Mouse (Mus musculus): ENCODE results near the gene Sipa1l2. TPM values are rescaled to one million over a fixed set of nuclear protein-coding genes. Genes with fewer than 3 reads are reported as not detected.

The Sipa1l2 gene
- total RNA-seq, 2 experiments from 2014 or later, result 34.3 to 48.1 TPM

DNA sequence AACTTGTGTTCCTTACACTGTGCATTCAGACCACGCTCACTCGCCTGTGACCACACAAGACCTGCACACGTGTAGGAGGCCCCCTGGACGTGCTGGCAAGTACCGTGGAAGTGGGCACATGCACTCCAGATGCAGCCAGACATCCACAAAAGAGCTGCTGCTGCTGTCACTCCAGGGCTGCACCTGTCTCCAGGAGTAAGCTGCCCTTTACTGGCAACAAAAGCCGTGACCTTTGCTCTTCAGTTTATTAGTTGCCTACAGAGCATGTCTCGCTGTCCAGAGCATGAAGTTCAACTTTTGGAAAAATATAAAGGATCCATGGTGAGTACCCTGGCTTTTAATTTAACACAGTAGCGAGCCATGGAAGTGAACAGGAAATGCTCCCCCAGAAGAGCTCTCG, 98.2 kb downstream of the Sipa1l2 start:
- DNase-seq (ENCODE audit: low spot score in 2 of 2), result no peak

DNA sequence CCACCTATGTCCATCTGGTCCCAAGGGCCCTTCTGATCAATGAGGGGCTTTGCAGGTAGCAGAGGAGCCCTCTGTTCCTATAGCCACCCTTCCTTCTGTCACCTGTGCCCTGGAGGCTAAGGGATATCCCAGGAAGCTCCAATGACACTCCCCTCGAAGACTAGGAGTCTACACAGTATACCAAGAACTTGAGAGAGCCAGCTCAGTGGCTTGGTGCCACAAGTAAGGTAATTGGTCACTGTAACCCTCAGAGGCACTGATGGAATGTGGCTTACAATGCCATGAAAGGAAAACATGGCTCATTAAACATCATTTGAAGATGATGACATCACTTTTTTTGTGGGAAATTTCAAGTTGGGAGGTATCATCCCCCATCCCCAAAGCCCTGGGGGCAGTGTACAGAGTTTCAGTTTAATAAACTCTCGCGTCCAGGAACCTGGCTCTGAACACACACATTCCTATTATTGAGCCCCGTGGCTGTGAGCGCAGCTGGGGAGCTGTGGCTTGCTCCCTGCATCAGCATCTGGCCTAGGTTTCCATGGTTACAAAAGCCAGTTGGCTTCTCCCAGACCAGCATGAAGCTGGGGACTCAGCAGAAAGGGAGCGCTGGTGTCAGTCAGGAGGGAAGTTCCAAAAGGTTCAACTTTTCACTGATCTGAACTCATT, 104.3 kb downstream of the Sipa1l2 start:
- no peak for DNase-seq (ENCODE audit: low spot score in 2 of 2)

DNA sequence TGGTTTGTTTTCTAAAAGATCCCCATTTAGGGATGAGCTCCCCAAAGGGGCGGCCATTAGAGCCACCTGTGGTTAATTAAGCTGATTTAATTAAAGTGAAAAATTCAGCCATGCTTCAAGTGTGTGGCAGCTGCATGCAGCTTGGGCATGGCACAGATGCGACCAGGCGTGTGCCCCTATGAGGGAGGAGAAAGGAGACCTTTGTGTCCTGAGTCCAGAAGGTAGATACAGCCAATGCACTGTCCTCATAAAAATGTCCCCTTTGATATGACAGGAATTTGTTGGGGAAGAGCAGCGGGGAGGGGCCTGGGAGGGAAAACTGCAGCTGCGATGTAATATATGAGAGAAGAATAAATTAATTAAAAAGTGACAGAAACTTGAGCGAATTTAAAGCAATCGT, 106.7 kb downstream of the Sipa1l2 start:
- DNase-seq (ENCODE audit: low spot score in 2 of 2), result no peak

DNA sequence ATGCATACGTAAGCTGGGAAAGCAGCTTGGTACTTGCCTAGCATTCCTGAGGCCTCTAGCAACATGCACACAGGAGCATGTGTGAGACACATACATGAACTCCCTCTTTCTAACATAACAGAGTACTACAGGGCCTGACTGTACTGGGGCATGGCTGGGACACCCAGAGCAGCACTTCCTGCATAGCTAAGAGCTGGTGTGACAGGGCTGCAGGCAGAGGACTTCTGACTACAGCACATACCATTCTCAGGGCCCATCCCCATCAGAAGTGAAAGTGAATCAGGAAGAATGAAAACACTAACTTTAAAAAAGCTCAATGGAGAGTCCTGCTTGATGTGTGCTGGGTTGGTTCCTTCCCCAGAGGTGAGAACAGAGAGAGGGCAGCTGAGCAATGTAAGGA, 108.1 kb downstream of the Sipa1l2 start:
- no peak for DNase-seq (ENCODE audit: low spot score in 2 of 2)

DNA sequence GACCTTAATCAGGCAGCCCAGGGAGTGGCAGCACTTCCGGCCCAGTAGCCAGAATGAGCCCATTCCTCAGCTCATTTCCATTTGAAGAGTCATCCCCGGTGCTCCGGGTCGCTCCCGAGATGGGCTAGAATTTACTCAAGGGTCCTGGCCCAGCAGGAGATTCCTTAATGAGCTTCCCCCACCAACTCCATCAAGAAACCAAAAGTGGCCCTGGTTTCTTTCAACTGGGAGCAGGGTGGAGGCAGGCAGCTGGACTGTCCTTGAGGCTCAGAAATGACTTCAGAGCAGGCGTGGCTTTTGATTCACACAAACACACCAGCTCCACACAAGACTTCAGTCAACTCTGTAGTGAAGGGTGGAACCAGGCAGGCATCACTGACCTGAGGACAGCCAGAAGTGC, 109.0 kb downstream of the Sipa1l2 start:
- DNase-seq (ENCODE audit: low spot score in 2 of 2), result peak in 1 of 2 experiments; percentile 43

DNA sequence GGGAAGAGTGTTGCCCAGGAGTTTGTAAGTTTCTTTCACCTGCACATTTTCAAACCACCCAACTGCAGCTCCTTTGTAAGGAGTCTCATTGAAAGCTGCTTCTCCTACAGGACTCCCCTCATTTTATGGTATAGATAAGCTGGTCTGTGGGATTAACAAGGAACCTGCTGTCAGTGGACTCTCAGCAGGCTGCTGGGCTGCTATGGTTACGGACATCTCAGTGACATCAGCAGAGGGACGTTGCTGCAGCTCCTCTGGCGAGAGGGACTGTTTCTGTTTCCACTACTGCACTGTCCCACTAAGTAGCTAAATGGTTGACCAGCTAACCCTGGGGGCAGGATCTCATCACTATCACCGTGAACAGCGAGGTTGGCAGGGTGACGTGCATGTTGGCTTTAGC, 120.6 kb downstream of the Sipa1l2 start:
- no peak for DNase-seq (ENCODE audit: low spot score in 2 of 2)

DNA sequence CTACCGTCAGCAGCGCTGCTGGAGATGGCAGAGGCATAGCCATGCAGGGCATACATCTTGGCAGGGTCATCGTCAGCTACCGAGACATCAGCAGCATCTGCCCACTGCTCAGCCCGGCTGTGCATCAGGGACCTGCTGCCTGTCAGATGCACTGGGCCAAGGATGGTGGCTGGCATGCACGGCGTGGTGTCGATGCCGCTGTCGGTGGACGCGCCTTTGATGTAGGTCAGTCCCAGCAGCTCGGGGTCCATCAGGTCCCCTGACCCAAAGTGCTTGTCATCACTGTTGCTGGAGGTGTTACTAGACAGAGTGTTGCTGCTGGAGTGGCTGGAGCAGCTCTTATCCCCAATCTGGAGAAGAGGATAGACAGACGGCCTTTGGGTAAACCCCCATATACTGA, 122.1 kb downstream of the Sipa1l2 start:
- DNase-seq (ENCODE audit: low spot score in 2 of 2), result no peak

DNA sequence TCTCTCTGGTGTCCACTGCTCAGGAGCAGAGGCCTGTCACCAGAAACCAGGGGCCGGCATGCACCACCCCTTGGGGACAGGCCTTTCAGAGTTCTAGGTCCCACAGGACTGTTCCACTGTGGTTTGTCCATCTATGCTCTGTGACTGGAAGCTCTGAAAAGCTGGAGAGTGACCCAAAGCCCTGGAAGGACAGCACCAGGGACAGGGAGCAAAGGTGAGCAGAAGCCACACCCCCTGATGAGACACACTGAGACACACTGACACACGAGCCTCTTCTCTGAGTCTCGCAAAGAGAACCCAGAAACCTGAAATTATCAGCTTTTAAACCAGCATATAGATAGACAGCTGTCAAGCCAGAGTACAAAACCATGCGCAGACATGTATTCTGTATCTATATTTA, 123.4 kb downstream of the Sipa1l2 start:
- no peak for DNase-seq (ENCODE audit: low spot score in 2 of 2)

DNA sequence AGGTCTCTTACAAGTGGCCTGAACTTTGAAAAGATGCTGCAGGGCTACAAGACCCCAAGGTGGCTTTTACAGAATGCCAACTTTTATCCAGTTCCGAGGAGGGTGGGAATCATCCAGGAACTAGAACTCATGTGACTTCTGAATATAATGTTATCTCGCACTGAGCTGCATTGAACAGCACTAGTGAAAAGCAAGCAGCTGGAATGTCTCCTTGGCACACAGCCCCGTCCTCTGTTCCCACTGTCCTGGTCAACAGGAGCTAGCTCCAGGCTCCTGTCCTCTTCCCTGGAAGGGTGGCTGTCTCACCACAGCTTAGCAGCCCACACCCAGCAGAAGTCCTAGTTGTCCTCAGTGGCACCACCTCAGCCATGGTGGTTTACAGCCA, 124.4 kb downstream of the Sipa1l2 start:
- no peak for DNase-seq (ENCODE audit: low spot score in 2 of 2)

DNA sequence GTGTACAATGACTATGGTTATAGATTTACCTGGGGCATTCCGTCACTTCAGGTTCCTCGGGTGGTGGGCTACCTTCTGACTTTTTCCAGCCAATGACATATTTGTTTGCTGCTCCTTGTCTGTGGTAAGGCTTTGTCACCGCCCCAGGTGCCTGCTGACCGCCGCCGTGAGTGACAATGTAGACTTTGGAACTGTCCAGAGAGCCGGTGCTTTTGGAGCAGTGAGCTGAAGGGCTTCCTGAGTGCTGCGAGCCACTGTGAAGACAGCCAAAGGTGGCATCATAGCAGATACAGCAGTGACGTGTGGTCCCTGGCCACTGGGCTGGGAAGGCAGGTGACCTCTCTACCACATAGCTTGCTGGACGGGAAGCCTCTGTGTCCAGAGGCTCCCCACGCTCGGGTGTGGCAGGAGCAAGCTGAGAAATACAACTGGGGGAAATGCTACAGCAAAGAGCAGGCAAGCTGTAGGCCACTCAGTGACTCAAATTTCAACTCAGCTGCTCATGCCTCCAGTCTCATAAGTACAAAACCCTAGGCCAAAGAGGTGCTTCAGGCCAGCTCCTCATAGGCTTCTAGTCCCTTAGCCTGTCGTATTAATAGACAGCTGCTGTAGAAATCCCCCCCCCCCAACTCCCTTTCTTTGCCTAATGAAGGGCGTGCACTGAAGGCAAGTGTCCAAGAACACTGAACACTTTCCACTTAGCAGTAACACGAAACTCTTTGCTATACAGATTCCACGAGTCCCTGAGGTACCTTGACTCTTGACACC, 125.0 kb downstream of the Sipa1l2 start:
- DNase-seq (ENCODE audit: low spot score in 2 of 2), result no peak

DNA sequence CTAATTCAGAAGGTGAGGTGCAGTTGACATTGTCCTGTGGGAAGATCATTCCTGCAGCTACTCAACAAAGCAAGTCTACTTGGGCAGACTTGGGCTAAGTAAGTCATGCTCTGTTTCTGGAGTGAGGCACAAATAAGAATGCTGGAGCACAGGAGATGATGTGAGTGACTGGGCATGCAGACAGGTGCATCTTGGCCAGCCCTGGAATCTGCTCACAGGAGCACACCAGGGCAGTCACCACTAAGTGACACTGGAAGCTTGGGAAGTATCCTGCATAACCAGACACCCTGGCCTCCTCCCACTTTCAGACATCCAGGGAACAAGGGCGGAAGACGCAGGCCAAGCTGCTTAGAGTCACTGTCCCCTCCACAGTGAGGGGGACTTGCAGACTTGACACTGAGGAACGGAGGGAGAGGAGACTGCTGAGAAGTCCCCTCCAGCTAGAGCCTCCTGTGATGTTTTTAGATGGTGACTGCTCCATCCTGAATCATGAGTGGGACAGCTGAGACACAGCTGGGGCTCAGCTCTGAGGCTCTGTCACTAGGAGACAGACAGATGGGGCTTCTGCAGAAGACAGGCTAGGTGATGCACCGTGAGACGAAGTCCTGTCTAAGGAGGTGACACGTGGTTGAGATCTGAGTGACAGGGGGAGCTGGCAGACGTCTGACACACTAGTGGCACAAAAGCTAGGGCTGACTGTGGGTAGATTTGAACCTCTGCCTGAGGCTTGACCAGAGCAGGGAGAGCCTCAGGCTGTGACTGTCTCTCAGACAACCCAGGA, 134.1 kb downstream of the Sipa1l2 start:
- DNase-seq (ENCODE audit: low spot score in 2 of 2), result no peak

DNA sequence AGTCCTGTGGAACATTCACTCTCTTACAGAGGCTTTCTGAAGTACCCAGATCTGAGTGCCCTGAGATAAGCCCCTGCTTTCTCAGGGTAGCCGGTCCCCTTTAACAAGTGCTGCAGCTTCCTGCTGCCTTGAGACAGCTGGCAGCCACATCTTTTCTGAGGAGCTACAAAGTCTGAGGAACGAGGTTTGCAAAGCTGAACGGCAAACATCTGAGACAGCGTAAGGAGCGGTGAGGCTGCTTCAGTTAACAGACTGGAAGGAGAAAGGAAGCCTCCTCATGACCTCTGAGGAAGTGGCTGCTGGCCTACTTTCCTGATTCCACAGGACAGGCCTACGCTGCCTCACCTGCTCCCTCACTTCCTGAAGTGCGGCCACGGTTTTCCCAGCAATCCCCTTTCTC, 135.5 kb downstream of the Sipa1l2 start:
- DNase-seq (ENCODE audit: low spot score in 2 of 2), result no peak

DNA sequence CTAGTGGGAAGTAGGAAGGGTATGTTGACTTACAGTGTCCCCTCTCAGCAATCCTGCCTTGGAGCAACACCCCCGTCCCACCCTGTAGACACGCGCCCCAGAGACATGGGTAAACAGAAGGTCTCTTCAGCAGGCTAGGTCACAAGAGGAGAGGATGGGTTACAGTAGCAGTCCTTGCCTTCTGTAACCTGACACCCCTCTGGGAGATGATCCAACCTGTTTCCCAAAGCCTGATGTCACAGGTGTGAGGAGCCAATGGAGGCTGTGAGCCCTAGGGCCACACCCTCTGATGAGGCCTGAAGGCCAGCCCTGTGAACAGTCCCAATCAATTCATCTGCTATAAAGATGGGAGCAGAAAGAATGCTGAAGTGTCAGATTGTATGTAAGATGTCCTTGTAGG, 138.3 kb downstream of the Sipa1l2 start:
- no peak for DNase-seq (ENCODE audit: low spot score in 2 of 2)

DNA sequence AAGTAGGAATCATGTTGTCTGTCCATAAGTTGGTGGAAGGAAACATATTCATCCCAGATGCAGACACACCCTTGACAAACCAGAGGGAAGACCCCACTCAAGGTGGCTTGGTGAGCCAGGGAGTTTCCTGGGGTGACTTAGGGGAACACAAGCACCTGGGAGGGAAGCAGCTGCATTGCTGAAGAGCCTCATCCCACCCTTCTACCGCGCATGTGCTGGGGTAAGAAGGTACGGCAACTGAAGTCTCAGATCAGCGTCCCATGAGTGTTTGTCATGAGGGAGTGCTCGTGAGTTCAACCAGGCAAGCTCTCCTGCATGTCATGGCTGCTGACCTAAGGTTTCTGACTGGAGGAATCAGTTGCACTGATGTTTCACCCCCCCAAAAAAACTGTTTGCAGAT, 138.8 kb downstream of the Sipa1l2 start:
- no peak for DNase-seq (ENCODE audit: low spot score in 2 of 2)

DNA sequence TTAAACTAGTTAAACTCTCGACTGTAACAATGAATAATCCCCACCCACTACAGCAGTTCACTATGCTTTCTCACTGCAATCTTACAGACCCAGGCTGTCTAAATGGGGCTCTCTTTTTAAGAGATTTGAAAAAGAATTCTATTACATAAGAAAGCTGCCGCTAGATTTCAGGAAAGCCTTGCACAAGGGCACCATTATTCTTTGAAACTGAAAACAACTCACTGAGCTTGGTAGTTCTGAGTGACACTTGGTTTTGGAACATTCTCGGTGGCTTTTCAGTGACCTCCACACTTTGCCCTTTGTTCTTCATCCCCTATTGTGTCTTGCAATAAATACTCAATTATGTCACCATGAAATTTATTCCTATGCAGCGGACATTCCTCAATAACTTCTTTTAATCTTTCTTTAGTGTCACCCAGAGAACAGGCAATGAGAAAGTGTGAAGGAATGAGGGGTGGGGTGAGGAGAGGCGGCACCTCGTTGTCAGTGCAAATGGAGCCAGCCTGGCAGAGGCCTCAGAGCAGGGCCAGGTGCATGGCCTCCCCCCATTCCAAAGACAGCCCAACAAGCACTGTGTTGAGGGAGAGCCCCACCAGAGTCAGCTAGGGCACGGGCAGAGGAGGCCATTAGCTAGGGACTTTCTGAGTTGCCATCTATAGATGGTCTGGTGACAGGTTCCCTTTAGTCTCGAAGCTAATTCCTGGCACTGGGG, 140.5 kb downstream of the Sipa1l2 start:
- DNase-seq (ENCODE audit: low spot score in 2 of 2), result no peak

DNA sequence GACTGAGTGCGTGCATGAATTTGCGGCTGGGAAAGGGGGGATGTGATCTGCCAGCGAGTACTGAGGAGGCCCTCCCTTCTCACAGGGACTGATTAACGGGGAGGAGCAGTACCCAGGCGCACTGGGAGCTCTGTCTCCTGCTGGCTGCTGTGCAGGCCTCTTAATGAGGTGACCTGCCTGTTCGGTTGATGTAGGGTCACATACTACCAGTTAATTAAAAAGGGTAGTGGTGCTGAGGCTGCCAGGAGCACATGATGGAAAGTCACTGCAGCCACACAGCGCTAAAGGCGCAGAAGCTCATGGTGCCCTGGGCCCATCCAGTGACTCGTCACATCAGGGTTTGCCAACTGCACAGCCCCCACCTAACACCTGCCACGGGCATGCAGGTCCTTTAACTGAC, 145.7 kb downstream of the Sipa1l2 start:
- no peak for DNase-seq (ENCODE audit: low spot score in 2 of 2)

DNA sequence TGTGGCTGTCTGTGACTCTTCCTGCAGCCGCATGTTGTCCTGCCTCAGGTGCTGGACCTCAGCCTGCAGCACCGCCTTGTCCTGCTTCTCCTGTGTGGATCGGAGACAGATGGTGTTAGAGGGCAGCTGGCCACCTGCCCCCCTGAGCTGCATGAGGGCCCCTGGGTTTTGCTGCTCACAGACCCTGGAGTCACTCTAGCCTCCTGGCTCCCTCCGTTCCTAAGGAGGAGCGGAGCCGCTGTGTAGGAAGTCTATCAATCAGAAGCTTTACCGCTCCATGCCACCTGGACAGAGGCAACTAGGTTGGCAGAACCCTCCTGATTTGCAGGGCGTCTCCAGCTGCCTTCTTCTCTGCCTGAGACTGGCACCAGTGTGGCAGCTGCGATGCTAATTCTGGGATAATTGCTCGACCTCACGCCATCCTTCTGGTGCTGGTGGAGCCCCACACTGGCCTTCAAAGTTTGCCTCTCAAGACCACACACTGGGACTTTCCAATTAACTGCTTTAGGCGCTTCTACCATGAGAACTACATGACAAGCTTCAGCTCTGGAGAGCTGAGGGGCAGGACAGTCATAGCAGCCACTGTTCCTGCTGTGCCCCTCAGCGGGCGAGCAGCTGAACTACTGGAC, 150.3 kb downstream of the Sipa1l2 start:
- no peak for DNase-seq (ENCODE audit: low spot score in 2 of 2)

DNA sequence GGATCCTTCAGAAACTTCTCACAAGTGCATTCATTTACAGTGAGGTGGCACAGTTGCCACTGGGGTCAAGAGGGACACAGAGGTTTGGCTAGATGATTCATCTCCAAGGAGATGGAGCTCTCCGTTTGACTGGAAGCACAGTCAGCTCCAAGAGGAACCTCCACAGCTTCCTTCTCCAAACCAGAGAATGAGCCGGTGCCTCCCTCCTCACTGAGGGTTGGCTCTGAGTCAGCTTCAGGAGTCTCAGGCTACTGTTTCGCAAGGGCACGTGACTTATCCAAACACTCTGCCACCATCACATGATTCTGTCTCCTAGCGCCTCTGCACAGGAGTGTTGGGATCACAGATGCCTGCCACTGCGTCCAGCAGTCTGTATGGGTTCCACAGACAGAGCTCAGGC, 153.5 kb downstream of the Sipa1l2 start:
- DNase-seq (ENCODE audit: low spot score in 2 of 2), result no peak

DNA sequence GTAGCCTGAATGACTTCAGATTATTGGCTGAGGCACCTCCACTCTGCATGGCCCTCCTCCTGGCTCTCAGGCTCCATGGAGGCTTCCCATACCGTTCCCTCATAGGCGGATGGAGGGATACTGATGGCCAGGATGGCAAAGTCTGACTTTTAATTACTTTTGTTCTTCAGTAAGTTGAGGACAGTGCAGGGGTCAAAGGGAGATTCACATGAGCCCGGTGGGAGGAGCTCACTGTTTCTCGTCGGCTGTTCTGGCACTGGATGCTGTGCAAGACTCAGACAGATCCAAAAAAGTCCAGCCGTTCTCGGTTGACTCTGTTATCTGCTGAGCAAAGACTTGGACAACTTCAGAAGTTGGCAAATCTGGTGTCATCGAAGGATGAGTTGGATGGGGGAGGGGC, 155.0 kb downstream of the Sipa1l2 start:
- no peak for DNase-seq (ENCODE audit: low spot score in 2 of 2)

DNA sequence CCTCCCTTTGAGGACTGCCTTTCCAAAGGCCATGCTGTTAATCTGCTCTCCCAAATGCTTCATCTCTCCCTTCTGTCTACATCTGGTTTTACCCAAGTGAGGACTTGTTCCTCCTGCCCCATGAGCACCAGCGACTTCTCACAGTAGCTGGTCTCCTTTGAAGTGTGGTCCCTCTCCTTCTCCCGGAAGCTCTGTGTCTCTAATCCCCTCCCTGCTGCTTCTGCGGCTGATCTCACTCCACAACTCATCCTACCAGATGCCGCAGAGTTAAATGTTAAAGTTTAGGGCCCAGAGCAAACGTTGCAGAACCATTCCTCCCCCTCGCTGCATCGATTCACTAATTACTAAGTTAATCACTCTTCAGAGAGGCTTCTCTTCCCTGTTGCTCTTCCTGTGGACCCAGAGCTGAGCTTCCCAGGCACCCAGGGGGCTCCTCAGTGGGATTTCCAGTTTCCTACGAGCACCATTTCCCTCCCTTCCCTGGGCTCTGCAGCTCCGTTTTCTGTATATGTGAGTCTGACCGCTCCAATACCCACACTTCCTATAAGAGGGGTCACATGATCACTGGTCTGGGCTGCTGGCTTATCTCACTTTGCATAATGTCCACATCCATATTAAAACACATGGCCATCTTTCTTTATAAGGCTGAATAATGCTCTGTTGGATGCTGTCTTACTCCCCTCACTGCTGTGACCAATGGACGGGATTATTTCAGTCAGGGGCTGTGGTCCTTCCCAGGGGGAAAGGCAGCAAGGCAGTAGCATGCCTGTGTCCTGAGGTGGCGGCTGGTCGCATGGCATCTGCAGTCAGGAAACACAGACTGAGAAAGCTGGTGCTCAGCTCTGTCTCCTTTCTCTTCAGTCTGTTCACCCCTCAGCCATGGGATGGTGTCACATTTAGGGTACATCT, 156.4 kb downstream of the Sipa1l2 start:
- DNase-seq (ENCODE audit: low spot score in 2 of 2), result no peak
